Mouse (Mus musculus): ENCODE results near the gene Oprd1. TPM values are rescaled to one million over a fixed set of nuclear protein-coding genes. Genes with fewer than 3 reads are reported as not detected.

Oprd1 gene
- total RNA-seq, 2 experiments from 2014 or later: 0.17 to 0.18 TPM

Other genes starting within 250 kb of the Oprd1 start
- gene Tmem200b, start 222.7 kb downstream of the Oprd1 start, total RNA-seq (2021): 1 to 10 TPM; 5.6 to 6.7 TPM
- gene Gm10300, start 69.8 kb downstream of the Oprd1 start, total RNA-seq (2021): under 1 TPM in 1 of 2 experiments, not detected in 1; 0.13 TPM
- 100 to 1,000 TPM; 110 to 142 TPM for gene Epb41, start 69.2 kb downstream of the Oprd1 start, total RNA-seq (2021)
- 10 to 100 TPM; 26.7 to 30.8 TPM for gene Ythdf2, start 67.8 kb upstream of the Oprd1 start, total RNA-seq (2021)
- gene Gmeb1, start 117.1 kb upstream of the Oprd1 start, total RNA-seq (2021): 1 to 10 TPM; 9.1 to 9.4 TPM
- gene Taf12, start 129.9 kb upstream of the Oprd1 start, total RNA-seq (2021): 10 to 100 TPM; 31.7 to 32.9 TPM
- gene Rab42, start 158.9 kb upstream of the Oprd1 start, total RNA-seq (2021): 1 to 10 TPM in 1 of 2 experiments, under 1 TPM in 1; 0.84 to 1.2 TPM
- gene Trnau1ap, start 185.1 kb upstream of the Oprd1 start, total RNA-seq (2021): 10 to 100 TPM; 20.3 to 22.3 TPM
- gene Rcc1, start 209.1 kb upstream of the Oprd1 start, total RNA-seq (2021): 1 to 10 TPM; 6.4 to 7.5 TPM

Data from heart, adult 18-20 months (tissue).